Mouse (Mus musculus) liver, adult 2 months (tissue): Measurements from ENCODE around the gene Extl2. TPM values are rescaled to one million over a fixed set of nuclear protein-coding genes. Genes with fewer than 3 reads are reported as not detected.

Experiments used
- DNase-seq: peaks from one replicate; pipeline ENCODE4 v3.0.0-alpha.2; 2011; ENCODE audit warnings: low read depth, low spot score; ENCODE audit errors: extremely low read depth
- H3K27ac ChIP-seq: fragments of 200-500 bp; replicated peaks from 2 replicates; pipeline ENCODE4 v1.5.1; 2012; ENCODE audit warnings: low read depth, mild to moderate bottlenecking, control low read depth, inconsistent platforms, low read length; ENCODE audit not compliant: insufficient read depth
- H3K27me3 ChIP-seq: fragments of 200-500 bp; 2 replicates; pipeline ENCODE4 v1.6.1; 2012; ENCODE audit warnings: mild to moderate bottlenecking, moderate library complexity, low read length, inconsistent platforms; ENCODE audit not compliant: control insufficient read depth, insufficient read depth
- H3K36me3 ChIP-seq: fragments of 200-500 bp; 2 replicates; pipeline ENCODE4 v1.6.1; 2012; ENCODE audit warnings: low read length, inconsistent platforms; ENCODE audit not compliant: control insufficient read depth, insufficient read depth
- H3K4me1 ChIP-seq: fragments of 200-500 bp; 2 replicates; pipeline ENCODE4 v1.6.1; 2011; ENCODE audit warnings: low read length; ENCODE audit not compliant: control insufficient read depth, insufficient read depth
- H3K4me3 ChIP-seq: fragments of 200-500 bp; 2 replicates; pipeline ENCODE4 v1.5.1; 2011; ENCODE audit warnings: low read depth, mild to moderate bottlenecking, control low read depth, low read length, moderate library complexity; ENCODE audit not compliant: insufficient read depth
- H3K79me2 ChIP-seq: fragments of 200-500 bp; 2 replicates; pipeline ENCODE4 v1.6.1; 2012; ENCODE audit warnings: inconsistent platforms, mild to moderate bottlenecking, low read length, moderate library complexity; ENCODE audit not compliant: control insufficient read depth, insufficient read depth
- H3K9ac ChIP-seq: fragments of 200-500 bp; 2 replicates; pipeline ENCODE4 v1.6.1; 2012; ENCODE audit warnings: low read depth, mild to moderate bottlenecking, control low read depth, inconsistent platforms, low read length
- CTCF ChIP-seq: fragments of 200-500 bp; IDR thresholded peaks from 2 replicates; pipeline ENCODE4 v1.5.1; 2011; ENCODE audit warnings: low read depth, low read length, control low read depth
- POLR2A ChIP-seq: fragments of 200-500 bp; IDR thresholded peaks from 2 replicates; pipeline ENCODE4 v1.6.1; 2011; ENCODE audit warnings: low read length, control low read depth; ENCODE audit not compliant: insufficient read depth; ENCODE audit errors: extremely low read depth
- WGBS: fragments of 180-500 bp; shearing (Covaris S2); methylation state at CpG from one replicate; pipeline ENCODE4 v1.1.7; 2018; 5-methylcytosine and 5-hydroxymethylcytosine counted together
- polyA plus RNA-seq: library from polyadenylated mRNA; depleted of rRNA; stranded (reverse); fragments of >200 nt; gene quantifications from 2 replicates; pipeline ENCODE4 v1.2.3, GENCODE M21; 2012
- total RNA-seq: library from RNA; depleted of rRNA; stranded (reverse); fragments of >200 nt; gene quantifications from 2 replicates; pipeline ENCODE4 v1.2.3, GENCODE M21; 2014

Extl2 gene
- total and polyA plus RNA-seq, 2 experiments = 6.5 to 7.0 TPM

DNA sequence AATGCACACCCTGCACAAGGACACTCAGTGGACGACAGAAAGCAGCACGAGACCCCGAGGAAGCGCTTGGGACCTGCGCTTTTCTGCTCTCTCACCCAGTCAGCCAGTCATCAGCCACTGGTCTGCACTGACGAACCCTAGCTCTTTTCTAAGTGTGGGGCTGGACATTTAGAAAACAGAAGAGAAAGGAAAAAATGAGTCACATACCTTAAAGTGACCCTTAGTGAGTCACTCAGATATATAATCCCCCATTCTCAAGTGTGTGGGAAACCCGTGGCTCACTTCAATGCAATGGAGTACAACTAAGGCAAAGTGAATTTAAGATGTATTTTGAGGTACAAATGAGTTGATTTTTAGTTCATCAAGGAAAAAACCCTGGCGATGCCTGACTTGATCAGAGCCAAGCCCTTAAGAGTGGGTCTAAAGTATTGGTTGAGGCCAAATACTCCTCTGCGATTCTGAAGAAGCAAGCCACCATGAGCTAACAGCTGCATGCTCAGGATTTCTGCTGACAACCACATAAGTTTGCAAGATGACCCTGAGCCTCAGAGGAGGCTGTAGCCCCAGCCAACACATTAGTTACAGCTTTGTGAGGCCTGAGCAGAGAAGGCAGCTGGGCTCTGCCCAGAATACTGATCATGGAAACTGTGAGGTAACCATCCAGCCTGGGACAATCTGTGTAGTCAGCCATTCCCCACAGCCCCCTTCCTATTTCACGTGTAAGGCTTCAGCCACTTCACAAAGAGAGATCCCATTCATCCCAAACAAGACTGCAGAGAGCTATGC, 38.3 kb upstream of the Extl2 start:
- H3K36me3 ChIP-seq = peaks cover 17% of the 10 kb centered on the region
- 95% methylated on average over 10 of the region's 10 CpGs for WGBS
- no peak overlapping the region for H3K27ac ChIP-seq
- no peaks in the 10 kb centered on the region for H3K27me3 ChIP-seq
- DNase-seq = no peak
- no peaks in the 10 kb centered on the region for H3K79me2 ChIP-seq
- TF ChIP-seq CTCF (no peak), POLR2A (no peak)
- H3K9ac ChIP-seq = no peak overlapping the region
- no peaks in the 10 kb centered on the region for H3K4me1 ChIP-seq
- no peak overlapping the region for H3K4me3 ChIP-seq

DNA sequence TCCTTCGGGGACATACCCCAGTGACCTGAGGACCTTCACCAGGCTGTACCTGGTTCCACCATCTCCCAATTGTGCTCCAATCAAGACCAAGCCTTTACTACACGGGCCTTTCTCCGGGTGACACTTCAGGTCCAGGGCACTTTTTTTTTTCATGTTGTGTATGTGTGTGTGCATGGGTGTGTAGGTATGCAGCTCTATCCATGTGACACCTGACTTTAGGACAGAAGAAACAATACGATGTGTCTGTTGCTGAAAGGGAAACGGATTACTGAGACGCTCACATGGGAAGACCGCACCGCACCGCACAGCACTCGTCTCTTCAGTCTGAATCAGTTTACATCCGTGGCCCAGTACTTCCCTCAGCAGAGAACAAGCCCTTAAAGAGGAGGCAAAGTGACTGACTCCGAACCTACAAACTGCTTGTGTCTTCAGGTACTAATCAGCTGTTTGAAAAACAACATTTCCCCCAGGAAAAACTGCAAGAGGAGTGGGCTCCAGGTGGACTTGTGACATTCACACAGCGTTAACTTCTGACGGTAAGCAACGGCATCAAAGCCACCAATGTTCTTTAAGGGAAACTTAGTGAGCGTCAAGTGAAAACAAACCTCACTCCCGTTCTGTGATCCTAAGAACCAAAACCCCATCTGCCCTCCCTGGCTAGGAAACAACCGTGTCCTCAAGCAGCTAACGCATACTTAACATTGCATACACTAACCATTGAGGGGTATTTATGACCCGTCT, 36.0 kb upstream of the Extl2 start:
- WGBS = 96% methylated on average over 20 of the region's 20 CpGs
- Histone ChIP-seq H3K4me3 (no peak overlapping the region), H3K36me3 (peaks cover 21% of the 10 kb centered on the region), H3K27ac (no peak overlapping the region), H3K4me1 (no peaks in the 10 kb centered on the region), H3K79me2 (no peaks in the 10 kb centered on the region), H3K9ac (no peak overlapping the region), H3K27me3 (no peaks in the 10 kb centered on the region)
- no peak for DNase-seq
- no peak for TF ChIP-seq POLR2A
- no peak for TF ChIP-seq CTCF

DNA sequence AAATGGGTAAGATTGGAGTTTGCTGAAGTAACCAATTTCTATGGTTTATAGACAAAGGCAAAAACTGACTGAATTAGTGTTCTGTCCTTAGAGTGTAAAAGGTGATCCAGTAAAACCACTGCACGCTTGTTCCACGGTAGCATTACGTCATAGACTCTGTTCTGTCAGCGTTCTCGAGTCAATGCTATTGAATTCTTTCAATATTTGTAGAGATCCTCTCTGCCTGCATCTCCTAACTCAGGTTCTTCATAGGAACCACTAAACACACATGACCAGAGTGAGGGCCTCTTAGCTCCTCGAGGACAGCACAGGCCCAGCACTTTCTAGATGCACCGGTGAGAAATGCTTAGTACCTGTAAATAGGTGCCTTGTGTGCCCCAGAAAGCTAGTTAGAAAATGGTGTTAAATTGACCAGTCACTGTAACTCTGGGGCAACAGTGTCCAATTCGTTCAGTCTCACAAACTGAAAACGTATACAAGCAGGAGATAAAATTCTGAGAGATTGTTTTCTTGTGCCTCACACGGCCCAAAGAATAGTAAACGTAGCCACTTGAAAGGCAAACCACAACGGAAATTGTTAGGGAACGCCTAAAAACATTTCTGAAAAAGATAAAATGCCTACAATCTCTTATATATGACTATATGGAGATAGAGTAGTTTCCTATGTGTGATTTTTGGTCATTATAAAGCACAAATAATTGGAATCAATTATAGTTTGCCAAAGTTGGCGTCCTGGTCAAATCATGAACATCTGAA, 35.2 kb upstream of the Extl2 start:
- H3K4me3 ChIP-seq = no peak overlapping the region
- no peaks in the 10 kb centered on the region for H3K4me1 ChIP-seq
- WGBS = 85% methylated on average over 14 of the region's 14 CpGs
- H3K27ac ChIP-seq = no peak overlapping the region
- no peak for TF ChIP-seq POLR2A
- no peak for TF ChIP-seq CTCF
- DNase-seq = no peak
- H3K27me3 ChIP-seq = no peaks in the 10 kb centered on the region
- H3K79me2 ChIP-seq = no peaks in the 10 kb centered on the region
- peaks cover 24% of the 10 kb centered on the region for H3K36me3 ChIP-seq
- H3K9ac ChIP-seq = no peak overlapping the region

DNA sequence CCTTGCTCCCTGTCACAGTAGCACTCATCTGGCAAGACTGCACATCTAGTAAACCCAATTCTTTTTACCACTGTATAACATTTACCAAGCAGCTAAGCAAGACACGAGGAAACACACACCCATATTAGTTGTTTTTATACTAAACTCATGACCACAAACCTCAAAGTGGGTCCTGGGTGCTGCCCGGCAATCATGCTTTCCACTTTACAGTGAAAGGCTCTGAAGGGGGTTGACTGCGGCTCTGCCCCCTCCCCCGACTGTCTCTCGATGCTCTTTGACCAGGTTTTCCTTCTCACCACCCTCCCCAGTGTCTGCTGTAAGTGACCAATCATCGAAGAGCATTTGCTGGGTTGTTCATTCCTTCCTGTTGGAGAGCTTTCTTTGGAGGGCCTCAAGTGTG, 33.0 kb upstream of the Extl2 start:
- H3K27ac ChIP-seq = no peak overlapping the region
- H3K4me3 ChIP-seq = no peak overlapping the region
- WGBS = 95% methylated on average over 6 of the region's 6 CpGs
- H3K36me3 ChIP-seq = peaks cover 35% of the 10 kb centered on the region
- no peaks in the 10 kb centered on the region for H3K4me1 ChIP-seq
- DNase-seq = no peak
- H3K9ac ChIP-seq = no peak overlapping the region
- TF ChIP-seq POLR2A (no peak), CTCF (no peak)
- no peaks in the 10 kb centered on the region for H3K27me3 ChIP-seq
- H3K79me2 ChIP-seq = no peaks in the 10 kb centered on the region

DNA sequence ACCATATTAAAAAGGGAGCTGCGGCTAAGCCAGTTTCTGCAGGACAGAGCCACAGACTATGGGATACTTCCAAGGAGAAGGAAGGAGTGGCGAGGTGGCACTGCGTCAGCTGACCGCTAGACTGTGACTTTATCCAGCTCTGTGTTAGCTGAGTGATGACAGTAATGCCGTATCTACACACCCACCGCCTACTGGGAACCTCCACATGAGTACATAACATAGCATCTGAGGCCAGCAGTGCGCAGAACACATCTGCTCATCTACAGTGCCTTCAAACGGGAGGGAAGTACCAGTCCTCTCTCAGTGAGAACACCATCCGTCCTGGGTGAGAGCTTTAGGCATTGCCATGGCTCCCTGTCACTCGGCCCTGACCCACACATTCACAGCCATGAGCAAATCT, 32.3 kb upstream of the Extl2 start:
- H3K27ac ChIP-seq = no peak overlapping the region
- 95% methylated on average over 10 of the region's 10 CpGs for WGBS
- no peak overlapping the region for H3K9ac ChIP-seq
- no peaks in the 10 kb centered on the region for H3K79me2 ChIP-seq
- TF ChIP-seq CTCF = no peak
- TF ChIP-seq POLR2A = no peak
- DNase-seq = no peak
- H3K36me3 ChIP-seq = peaks cover 32% of the 10 kb centered on the region
- H3K4me1 ChIP-seq = no peaks in the 10 kb centered on the region
- H3K4me3 ChIP-seq = no peak overlapping the region
- H3K27me3 ChIP-seq = no peaks in the 10 kb centered on the region
